Mouse (Mus musculus) ES-Bruce4 (cell line): ENCODE measurements around the gene Slc1a2. TPM values are rescaled to one million over a fixed set of nuclear protein-coding genes. Genes with fewer than 3 reads are reported as not detected.

Experiments
- H3K27ac ChIP-seq: 2 replicates; pipeline ENCODE4 v1.5.1; 2012; ENCODE audit warnings: low read length, inconsistent platforms; ENCODE audit not compliant: insufficient read depth
- H3K27me3 ChIP-seq: 2 replicates; pipeline ENCODE4 v1.6.1; 2012; ENCODE audit warnings: mild to moderate bottlenecking, low read length, inconsistent platforms; ENCODE audit not compliant: control insufficient read depth, poor library complexity, insufficient read depth, severe bottlenecking
- H3K36me3 ChIP-seq: 2 replicates; pipeline ENCODE4 v1.6.1; 2012; ENCODE audit warnings: inconsistent platforms, mild to moderate bottlenecking, low read length, moderate library complexity; ENCODE audit not compliant: control insufficient read depth, poor library complexity, insufficient read depth, severe bottlenecking
- H3K4me1 ChIP-seq: one replicate; pipeline ENCODE4 v1.8.1; 2011; ENCODE audit warnings: low read length; ENCODE audit not compliant: control insufficient read depth, insufficient read depth
- H3K4me3 ChIP-seq: 2 replicates; pipeline ENCODE4 v1.5.1; 2011; ENCODE audit warnings: low read depth, mild to moderate bottlenecking, low read length
- H3K9ac ChIP-seq: 2 replicates; pipeline ENCODE4 v1.6.1; 2012; ENCODE audit warnings: low read depth, mild to moderate bottlenecking, inconsistent platforms; ENCODE audit not compliant: poor library complexity, severe bottlenecking
- H3K9me3 ChIP-seq: replicated peaks from 2 replicates; pipeline ENCODE4 v1.6.1; 2012; ENCODE audit warnings: mild to moderate bottlenecking, low read length, inconsistent platforms; ENCODE audit not compliant: control insufficient read depth, poor library complexity, insufficient read depth, severe bottlenecking
- CTCF ChIP-seq: IDR thresholded peaks from one replicate; pipeline ENCODE4 v1.8.1; 2011; ENCODE audit warnings: low read depth, low read length
- EP300 ChIP-seq: IDR thresholded peaks from 2 replicates; pipeline ENCODE4 v1.6.1; 2011; ENCODE audit warnings: low read depth, low read length; ENCODE audit not compliant: insufficient read depth
- POLR2A ChIP-seq: IDR thresholded peaks from one replicate; pipeline ENCODE4 v1.8.1; 2011; ENCODE audit warnings: low read length; ENCODE audit not compliant: insufficient read depth
- polyA plus RNA-seq: library from polyadenylated mRNA; stranded (reverse); fragments of >200 nt; gene quantifications from 2 replicates; pipeline ENCODE4 v1.2.4, GENCODE M21; 2011; ENCODE audit warnings: low read depth; ENCODE audit not compliant: missing spikeins, insufficient read depth, insufficient read length

Slc1a2 gene
- polyA plus RNA-seq, 1 experiment, result 0.09 TPM

DNA sequence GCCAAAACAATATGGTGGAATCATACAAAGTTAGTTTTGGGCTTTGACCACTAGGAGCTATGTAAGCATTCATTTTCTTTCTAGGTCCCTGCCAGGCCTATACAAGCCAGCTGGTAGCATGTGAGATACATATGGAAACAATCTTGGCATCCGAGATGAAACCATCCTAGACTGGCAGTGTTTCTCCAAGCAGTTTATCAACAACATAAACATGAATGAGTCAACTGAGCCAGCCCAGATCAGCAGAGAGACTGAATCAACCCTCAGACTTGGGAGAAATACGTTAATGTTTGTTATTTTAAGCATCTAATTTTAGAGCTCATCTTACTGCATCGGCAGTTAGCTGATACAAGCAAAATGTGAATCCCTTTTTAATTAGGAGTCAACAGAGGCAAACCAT lies 149.2 kb downstream of the Slc1a2 start:
- Histone ChIP-seq H3K27me3 (no peaks in the 10 kb centered on the region; the same call in 1 of the 2 replicates), H3K36me3 (no peaks in the 10 kb centered on the region), H3K9ac (no peak overlapping the region), H3K4me1 (no peaks in the 10 kb centered on the region), H3K9me3 (no peaks in the 10 kb centered on the region), H3K27ac (no peak overlapping the region), H3K4me3 (no peak overlapping the region)
- TF ChIP-seq CTCF (no peak), POLR2A (no peak), EP300 (no peak)

DNA sequence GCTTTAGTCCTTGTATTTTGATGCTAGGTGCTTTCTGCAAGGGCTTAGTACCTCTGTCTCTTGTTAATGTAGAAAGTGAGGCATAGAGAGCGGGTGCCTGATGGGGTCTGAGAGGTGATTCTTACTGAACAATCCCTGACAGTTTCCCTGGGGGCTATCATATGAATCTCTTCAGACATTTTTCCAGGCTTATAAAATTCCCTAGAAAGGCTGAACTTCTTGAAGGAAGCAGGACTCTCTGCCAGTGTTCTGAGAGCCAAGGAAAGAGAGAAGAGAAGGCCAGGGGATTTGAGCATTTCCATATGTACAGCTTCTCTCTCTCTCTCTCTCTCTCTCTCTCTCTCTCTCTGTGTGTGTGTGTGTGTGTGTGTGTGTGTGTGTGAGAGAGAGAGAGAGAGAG lies 151.0 kb downstream of the Slc1a2 start:
- no peaks in the 10 kb centered on the region for H3K4me1 ChIP-seq
- no peak for TF ChIP-seq EP300
- TF ChIP-seq POLR2A, result no peak
- TF ChIP-seq CTCF, result no peak
- H3K9ac ChIP-seq, result no peak overlapping the region
- H3K27ac ChIP-seq, result no peak overlapping the region
- no peaks in the 10 kb centered on the region for H3K36me3 ChIP-seq
- no peaks in the 10 kb centered on the region for H3K27me3 ChIP-seq
- no peaks in the 10 kb centered on the region for H3K9me3 ChIP-seq
- no peak overlapping the region for H3K4me3 ChIP-seq

DNA sequence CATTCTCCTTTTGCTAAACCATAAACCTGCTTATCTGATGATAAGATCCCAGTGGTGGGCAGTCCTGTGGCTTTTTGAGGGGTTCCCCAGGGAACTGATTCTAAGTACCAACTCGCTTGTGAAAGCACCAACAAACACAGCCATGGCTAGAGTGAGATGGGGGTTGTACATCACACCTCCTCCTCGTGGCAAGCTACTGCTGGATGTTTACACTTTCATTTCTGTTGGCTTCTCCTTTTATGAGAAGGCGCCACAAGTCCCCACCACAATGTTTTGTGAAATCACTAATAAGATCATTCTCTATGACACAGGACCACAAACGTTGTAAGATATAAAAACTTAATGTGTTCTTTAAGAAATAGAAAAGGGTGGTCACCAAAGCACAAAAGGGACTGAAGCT lies 154.3 kb downstream of the Slc1a2 start:
- TF ChIP-seq CTCF (no peak), POLR2A (no peak), EP300 (no peak)

DNA sequence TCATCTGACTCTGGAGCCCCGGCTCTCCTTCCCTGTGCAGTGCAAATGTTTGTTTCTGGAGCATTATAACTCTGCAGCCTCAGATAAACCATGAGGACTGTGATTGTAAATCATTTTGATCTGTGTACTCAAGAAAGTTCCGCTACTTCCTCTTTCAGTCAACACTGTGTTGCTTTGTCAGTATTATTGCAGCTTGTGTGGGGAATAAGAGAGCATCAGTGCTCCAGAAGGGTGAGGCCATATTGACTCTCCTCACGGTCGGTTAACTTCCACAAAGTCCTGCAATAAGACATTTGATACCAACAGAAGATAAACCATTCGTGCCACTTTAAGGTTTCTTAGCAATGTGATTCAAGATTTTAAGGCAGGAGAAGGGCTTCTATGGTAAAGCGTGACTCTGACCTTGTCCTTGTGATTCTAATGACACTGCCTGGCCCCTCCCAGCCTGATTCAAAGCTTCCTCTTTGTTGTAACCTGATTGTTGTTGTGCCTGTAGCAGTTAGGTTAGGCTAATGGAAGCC lies 156.9 kb downstream of the Slc1a2 start:
- Histone ChIP-seq H3K27ac (no peak overlapping the region), H3K4me1 (peaks cover 4% of the 10 kb centered on the region), H3K36me3 (no peaks in the 10 kb centered on the region), H3K9ac (no peak overlapping the region), H3K4me3 (no peak overlapping the region), H3K27me3 (no peaks in the 10 kb centered on the region), H3K9me3 (no peaks in the 10 kb centered on the region)
- no peak for TF ChIP-seq EP300
- no peak for TF ChIP-seq POLR2A
- no peak for TF ChIP-seq CTCF

More for the DNA sequence above, 154.3 kb downstream of the Slc1a2 start:
- Histone ChIP-seq H3K36me3 (no peaks in the 10 kb centered on the region), H3K27me3 (no peaks in the 10 kb centered on the region), H3K9me3 (no peaks in the 10 kb centered on the region), H3K27ac (no peak overlapping the region), H3K4me1 (peaks cover 4% of the 10 kb centered on the region), H3K9ac (no peak overlapping the region), H3K4me3 (no peak overlapping the region)

DNA sequence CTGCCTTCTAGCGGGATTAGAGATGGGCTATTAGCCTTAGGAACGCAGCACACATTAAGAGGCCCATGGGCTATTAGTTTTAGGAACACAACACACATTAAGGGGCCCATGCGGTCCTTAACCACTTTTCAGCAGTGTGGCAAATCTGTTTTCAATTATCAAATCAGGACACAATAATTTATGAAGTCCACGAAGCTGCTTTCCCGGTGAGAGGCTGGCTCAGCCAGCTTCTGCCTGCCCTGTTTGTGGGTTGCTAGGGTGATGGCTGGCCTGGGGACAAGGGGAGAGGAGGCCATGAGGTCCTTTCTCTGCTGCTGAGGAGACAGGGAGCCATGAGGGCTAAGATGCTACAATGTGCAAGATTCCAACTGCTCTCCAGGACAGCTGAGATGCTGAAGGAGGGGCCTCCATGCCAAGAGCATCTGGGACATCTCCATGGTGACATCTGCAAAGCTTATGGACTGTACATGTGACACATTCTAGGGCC lies 161.8 kb downstream of the Slc1a2 start:
- no peak for TF ChIP-seq EP300
- no peak for TF ChIP-seq CTCF
- TF ChIP-seq POLR2A, result no peak
- Histone ChIP-seq H3K27ac (no peak overlapping the region), H3K4me3 (no peak overlapping the region), H3K4me1 (peaks cover 4% of the 10 kb centered on the region), H3K27me3 (no peaks in the 10 kb centered on the region), H3K9me3 (no peaks in the 10 kb centered on the region), H3K9ac (no peak overlapping the region), H3K36me3 (no peaks in the 10 kb centered on the region)

DNA sequence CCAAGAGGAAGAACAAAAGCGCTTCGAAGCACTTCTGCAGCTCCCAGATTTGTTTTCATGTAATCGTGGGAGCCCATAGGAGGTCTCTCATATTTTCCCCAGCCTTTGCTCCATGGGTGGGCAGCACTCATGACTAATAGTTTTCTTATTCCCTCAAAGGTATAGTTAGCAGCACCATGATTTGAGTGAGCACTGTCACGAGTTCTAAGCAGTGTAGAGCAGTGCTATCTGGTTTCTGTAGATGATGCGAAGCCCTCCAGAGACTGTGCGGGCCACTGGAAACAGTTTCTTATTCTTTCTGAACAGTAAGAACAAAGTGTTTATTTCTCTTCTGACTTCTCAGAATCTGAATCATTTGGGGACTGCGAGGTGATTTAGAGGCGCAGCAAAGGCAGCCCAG lies 162.3 kb downstream of the Slc1a2 start:
- no peak overlapping the region for H3K9ac ChIP-seq
- no peaks in the 10 kb centered on the region for H3K9me3 ChIP-seq
- H3K36me3 ChIP-seq, result no peaks in the 10 kb centered on the region
- H3K4me1 ChIP-seq, result peaks cover 3% of the 10 kb centered on the region
- H3K4me3 ChIP-seq, result no peak overlapping the region
- H3K27ac ChIP-seq, result no peak overlapping the region
- no peak for TF ChIP-seq POLR2A
- TF ChIP-seq CTCF, result no peak
- TF ChIP-seq EP300, result no peak
- no peaks in the 10 kb centered on the region for H3K27me3 ChIP-seq
